Mouse (Mus musculus) CD4-positive, CD25-positive, alpha-beta regulatory T cell, adult 9 weeks (primary cell): Measurements from ENCODE around the gene Asb9. TPM values are rescaled to one million over a fixed set of nuclear protein-coding genes. Genes with fewer than 3 reads are reported as not detected.

Source experiments
- polyA plus RNA-seq: library from polyadenylated mRNA; unstranded; fragments of 100-300 nt; shearing (Covaris generic); gene quantifications from one replicate; pipeline ENCODE4 v1.2.1, GENCODE M21; 2017

The Asb9 gene
- polyA plus RNA-seq: not detected

GRCm38 (mm10) chrX:164505709-164506498 is at the start of gene Asb9:
Asb9 (plus strand) TSS chrX:164506327.

Other genes with a start within 250 kb of the Asb9 start
- gene Bmx, start 248.1 kb upstream of the Asb9 start, polyA plus RNA-seq: not detected
- not detected for gene Pir, start 237.0 kb upstream of the Asb9 start, polyA plus RNA-seq
- not detected for gene Vegfd, start 132.9 kb upstream of the Asb9 start, polyA plus RNA-seq
- gene Piga, start 86.5 kb upstream of the Asb9 start, polyA plus RNA-seq: 13.5 TPM
- not detected for gene Asb11, start 69.3 kb upstream of the Asb9 start, polyA plus RNA-seq